12 mouse cellular contexts compared by ENCODE assay signal in the genomic region with DNA sequence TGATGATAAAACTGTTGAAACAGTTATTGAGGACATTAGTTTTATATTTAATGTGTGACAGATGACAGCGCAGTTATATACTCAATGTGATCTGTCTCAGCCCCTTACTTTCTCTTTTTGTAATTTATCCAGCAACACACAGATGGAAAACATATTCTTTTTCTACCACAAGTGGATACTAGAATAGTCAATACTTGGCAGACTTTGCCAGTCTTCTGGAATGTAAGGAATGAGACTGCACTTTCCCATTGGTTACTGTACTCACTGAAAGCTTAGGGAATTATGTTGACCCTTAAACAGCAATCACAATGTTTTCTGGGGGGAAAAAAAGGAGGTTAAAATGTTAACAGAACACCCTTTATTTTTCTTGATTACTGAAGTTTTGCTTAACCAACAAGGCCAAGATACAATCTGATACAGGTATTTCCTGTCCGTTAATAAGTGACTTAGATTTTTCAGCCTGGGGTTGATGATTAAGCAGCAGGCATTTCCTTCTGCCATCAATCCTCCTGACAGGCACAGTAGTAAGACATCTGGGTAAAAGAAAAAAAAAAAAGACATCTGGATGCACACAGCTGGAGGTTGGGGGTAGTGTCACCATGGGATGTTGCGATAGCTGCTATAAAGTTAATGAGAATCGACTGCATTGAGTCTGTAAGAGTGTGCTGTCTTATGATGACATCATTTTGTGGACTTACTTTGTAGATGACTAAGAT.
DNase-seq lines count a peak whose midpoint lies in the region; ATAC-seq lines count a peak whose summit lies in the region.
"Had no signal": no experiment of that assay in that cellular context is flagged by ENCODE, and none has a peak within 500 bp of the region (broad histone marks: within the 10 kb centered on the region; RNA-seq: fewer than 3 reads in every experiment).

No protein-coding gene starts in this region.

- H3K9me3 ChIP-seq in neural tube, embryonic 11.5 days (ENCODE audit: control insufficient read depth, low read length), result no peaks in the 10 kb centered on the region
- H3K9me3 ChIP-seq in intestine, embryonic 15.5 days, result no peaks in the 10 kb centered on the region
- H3K9me3 ChIP-seq: liver, embryonic 15.5 days; midbrain, embryonic 15.5 days had no signal

- peak; percentile 19 for DNase-seq in neural tube, embryonic 11.5 days (ENCODE audit: low spot score)
- DNase-seq in neural tube, embryonic 10.5 days (ENCODE audit: extremely low spot score, low spot score), result no peak
- peak; percentile 37 to 68 for DNase-seq in kidney, postnatal 36 days
- DNase-seq in cerebellum, postnatal 36 days, result no peak
- no peak for DNase-seq in gastrocnemius, postnatal 10 days
- DNase-seq: gastrocnemius, adult 2 months; heart, postnatal 10 days had no signal

- WGBS in neural tube, embryonic 11.5 days, result 63% methylated on average over 4 of the region's 4 CpGs
- 54% methylated on average over 4 of the region's 4 CpGs for WGBS in intestine, embryonic 15.5 days

- H3K9ac ChIP-seq in neural tube, embryonic 11.5 days (ENCODE audit: low read length), result no peak overlapping the region
- H3K9ac ChIP-seq in intestine, embryonic 15.5 days, result no peak overlapping the region
- H3K9ac ChIP-seq: liver, embryonic 15.5 days; midbrain, embryonic 15.5 days had no signal

- ATAC-seq in neural tube, embryonic 11.5 days (ENCODE audit: insufficient read depth, low FRiP score, low TSS enrichment), result no peak
- peak; percentile 72 for ATAC-seq in intestine, embryonic 15.5 days
- no peak for ATAC-seq in activated CD4-positive, CD25-positive, alpha-beta regulatory T cell, adult 4 months
- ATAC-seq: midbrain, embryonic 15.5 days had no signal

- no peaks in the 10 kb centered on the region for H3K27me3 ChIP-seq in neural tube, embryonic 11.5 days (ENCODE audit: control insufficient read depth, insufficient read depth, low read length)
- no peaks in the 10 kb centered on the region for H3K27me3 ChIP-seq in intestine, embryonic 15.5 days (replicated peaks)
- H3K27me3 ChIP-seq: liver, embryonic 15.5 days; midbrain, embryonic 15.5 days had no signal

- H3K4me2 ChIP-seq in neural tube, embryonic 11.5 days (ENCODE audit: low read depth), result no peak overlapping the region
- no peak overlapping the region for H3K4me2 ChIP-seq in intestine, embryonic 15.5 days (replicated peaks)
- H3K4me2 ChIP-seq: liver, embryonic 15.5 days; midbrain, embryonic 15.5 days had no signal

- no peaks in the 10 kb centered on the region for H3K36me3 ChIP-seq in neural tube, embryonic 11.5 days (ENCODE audit: control insufficient read depth, insufficient read depth, low read length)
- no peaks in the 10 kb centered on the region for H3K36me3 ChIP-seq in intestine, embryonic 15.5 days
- H3K36me3 ChIP-seq: liver, embryonic 15.5 days; midbrain, embryonic 15.5 days had no signal

- no peak overlapping the region for H3K27ac ChIP-seq in neural tube, embryonic 11.5 days (ENCODE audit: low read depth, low read length)
- H3K27ac ChIP-seq in intestine, embryonic 15.5 days, result no peak overlapping the region
- H3K27ac ChIP-seq: gastrocnemius, adult 2 months; liver, embryonic 15.5 days; midbrain, embryonic 15.5 days had no signal

- no peaks in the 10 kb centered on the region for H3K4me1 ChIP-seq in neural tube, embryonic 11.5 days (ENCODE audit: control insufficient read depth, insufficient read depth, low read length)
- H3K4me1 ChIP-seq in intestine, embryonic 15.5 days (replicated peaks), result no peaks in the 10 kb centered on the region
- H3K4me1 ChIP-seq: liver, embryonic 15.5 days; midbrain, embryonic 15.5 days had no signal

- H3K4me3 ChIP-seq in neural tube, embryonic 11.5 days (ENCODE audit: low read depth, low read length), result no peak overlapping the region
- H3K4me3 ChIP-seq in intestine, embryonic 15.5 days (replicated peaks), result no peak overlapping the region
- H3K4me3 ChIP-seq: erythroblast, embryonic 14.5 days; gastrocnemius, adult 2 months; liver, embryonic 15.5 days; midbrain, embryonic 15.5 days had no signal

Comparison
In these comparisons a context has a peak if more than half of its experiments do, and no peak if none do; other contexts are left out.
1. DNase-seq: peak in neural tube, embryonic 11.5 days (single experiment) and kidney, postnatal 36 days (2 of 2); none in neural tube, embryonic 10.5 days (single experiment), cerebellum, postnatal 36 days (0 of 2) and gastrocnemius, postnatal 10 days (single experiment).